Mouse (Mus musculus): ENCODE measurements around the gene A730049H05Rik.

The A730049H05Rik gene

GRCm38 (mm10) chr6:92816311-92816751 lies at the start of gene A730049H05Rik:
TSS of gene A730049H05Rik (plus strand) at chr6:92816478.
- no peak for DNase-seq (ENCODE audit: low read depth, low spot score)

DNA sequence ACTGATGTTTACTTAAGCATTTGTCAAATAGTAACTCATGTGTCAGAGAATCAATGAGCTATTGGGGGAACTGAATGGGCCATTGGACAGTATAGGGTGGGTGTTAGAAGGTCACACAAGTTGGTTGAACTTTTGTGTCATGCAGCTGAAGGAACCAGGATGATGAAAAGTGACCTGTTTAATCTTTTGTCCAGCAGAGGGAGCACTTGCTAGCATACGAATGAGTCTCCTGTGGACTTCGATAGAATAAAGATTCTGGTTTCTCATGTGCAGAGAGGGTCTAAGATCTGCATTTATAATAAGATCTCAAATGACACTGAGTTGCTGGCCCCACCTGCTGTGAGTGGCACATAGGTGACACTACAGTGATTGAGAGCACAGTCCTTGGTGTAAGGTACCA lies 39.9 kb upstream of the A730049H05Rik start:
- DNase-seq (ENCODE audit: low read depth, low spot score) = no peak

DNA sequence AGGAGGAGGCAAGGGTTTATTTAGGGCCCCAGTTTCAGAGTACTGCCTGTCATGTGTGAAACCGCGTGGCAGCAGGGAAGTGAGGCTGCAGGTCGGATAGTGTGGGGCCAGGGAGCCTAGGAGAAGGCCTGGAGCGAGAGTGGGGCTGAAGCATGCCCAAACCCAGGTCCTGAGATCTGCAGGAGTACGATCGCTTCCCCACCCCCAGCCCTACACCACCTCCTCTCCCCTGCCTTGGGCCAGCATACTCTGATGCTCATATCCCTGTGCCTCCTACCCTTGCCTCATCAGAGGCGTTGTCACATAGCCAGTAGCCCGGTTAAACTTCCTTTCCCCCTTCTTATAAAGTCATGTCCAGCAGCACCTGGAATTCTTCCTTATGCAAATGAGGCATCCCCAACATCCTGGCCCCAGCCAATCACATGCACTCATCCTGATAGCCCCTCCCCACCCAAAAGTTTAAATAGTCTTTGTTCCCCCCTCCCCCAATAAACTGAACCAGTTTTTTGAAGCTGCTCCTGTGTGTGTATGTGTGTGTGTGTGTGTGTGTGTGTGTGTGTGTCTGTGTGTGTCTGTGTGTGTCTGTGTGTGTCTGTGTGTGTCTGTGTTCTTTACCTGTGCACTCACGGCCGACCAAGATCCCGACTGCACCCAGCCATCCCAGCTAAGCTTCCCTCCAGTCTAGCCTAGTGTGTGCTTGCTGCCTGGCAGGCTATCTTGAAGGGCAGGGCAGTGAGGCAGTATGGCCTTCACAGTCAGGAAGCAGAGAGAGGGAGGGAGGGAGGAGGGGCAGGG lies 36.9 kb upstream of the A730049H05Rik start:
- no peak for DNase-seq (ENCODE audit: low read depth, low spot score)

DNA sequence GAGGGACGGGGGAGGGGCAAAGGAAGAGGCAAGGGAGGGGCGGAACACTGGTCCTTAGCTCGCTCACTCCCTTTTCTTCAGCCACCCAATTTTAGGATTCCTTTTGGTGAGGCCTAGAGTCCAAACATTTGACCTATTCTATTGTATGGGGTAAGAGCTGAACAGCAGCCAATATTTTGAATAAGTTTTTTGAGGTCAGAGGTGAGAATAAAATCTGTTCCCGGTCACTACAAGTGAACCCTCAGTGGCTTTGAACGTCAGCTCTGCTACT lies 36.4 kb upstream of the A730049H05Rik start:
- DNase-seq (ENCODE audit: low read depth, low spot score) = no peak

DNA sequence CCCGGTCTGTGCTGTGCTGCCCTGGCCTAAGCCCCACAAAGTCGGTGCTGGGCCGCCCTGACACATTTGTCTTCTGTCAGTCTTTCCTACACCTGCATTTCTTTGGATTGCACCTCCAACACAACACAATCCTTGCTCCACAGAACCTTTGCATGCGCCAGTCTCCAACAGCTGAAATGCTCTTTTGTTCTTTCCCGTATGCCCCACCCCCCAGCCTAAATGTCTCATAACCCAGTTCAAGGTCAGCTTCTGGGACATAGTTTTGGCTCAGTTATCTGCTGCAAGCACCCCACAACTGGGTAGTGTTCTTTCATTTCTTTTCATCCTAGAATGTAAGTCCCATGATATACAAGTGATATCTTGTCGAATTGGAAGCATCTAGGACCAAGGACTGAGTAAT lies 34.8 kb upstream of the A730049H05Rik start:
- no peak for DNase-seq (ENCODE audit: low read depth, low spot score)

DNA sequence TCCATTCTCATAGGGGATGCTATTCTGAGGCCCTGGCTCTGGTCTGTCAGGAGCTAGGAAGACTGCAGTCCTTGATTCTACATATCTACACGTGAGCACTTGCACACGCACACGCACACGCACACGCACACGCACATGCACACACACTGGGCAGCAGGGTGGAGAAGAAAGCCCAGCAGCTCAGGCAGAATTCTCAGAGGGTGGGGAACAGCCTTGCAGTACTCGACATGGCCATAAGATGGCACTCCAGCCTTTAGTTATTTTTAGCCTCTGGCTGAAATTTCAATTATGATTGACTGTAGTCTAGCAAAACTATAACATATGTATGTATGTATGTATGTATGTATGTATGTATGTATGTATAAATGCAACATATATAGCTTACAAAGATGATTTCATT lies 31.5 kb upstream of the A730049H05Rik start:
- DNase-seq (ENCODE audit: low read depth, low spot score) = no peak

GRCm38 (mm10) chr6:92786701-92787375 lies 29.4 kb upstream of the A730049H05Rik start:
- no peak for DNase-seq (ENCODE audit: low read depth, low spot score)

DNA sequence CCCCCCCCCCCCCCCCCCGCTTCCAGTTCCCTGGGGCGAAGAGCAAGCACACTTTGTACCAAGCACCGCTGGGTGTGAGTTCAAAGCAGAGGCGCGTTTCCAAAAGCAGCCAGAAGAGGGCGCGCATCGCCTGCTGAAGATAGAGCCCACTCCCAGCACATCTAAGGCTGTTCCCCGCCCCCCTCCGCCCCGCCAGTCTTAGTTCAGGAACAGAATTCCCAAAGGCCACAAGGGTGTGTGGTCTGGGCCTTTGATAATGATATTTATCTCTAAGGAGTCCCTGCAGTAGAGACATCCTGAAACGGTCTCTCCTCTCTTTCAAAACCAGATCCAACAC lies 28.9 kb upstream of the A730049H05Rik start:
- peak; percentile 52 for DNase-seq (ENCODE audit: low read depth, low spot score)

DNA sequence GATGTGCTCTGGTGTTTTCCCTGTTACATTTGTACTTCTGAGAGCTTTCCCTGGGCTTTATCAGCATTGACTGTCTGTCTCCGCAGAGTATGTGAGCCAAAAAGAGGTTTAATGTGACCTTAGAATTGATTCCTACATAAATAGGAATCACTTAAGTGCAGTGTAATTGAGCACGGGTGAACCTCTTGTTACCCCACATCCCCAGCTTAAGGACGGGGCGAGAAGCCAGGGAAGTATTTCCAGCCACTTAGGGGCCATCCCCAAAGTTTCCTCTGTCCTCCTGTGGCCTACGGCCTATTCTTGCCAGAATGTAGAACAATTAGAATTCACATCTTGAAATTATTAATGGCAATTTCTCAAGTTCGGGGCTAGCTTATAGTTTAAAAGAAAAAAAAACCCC lies 22.5 kb upstream of the A730049H05Rik start:
- no peak for DNase-seq (ENCODE audit: low read depth, low spot score)

- DNase-seq (ENCODE audit: low read depth, low spot score) = no peak
Measured at GRCm38 (mm10) chr6:92801462-92801861, 14.8 kb upstream of the A730049H05Rik start.

- DNase-seq (ENCODE audit: low read depth, low spot score) = no peak
Measured at GRCm38 (mm10) chr6:92802421-92802820, 13.9 kb upstream of the A730049H05Rik start.

GRCm38 (mm10) chr6:92803213-92803612 lies 13.1 kb upstream of the A730049H05Rik start:
- DNase-seq (ENCODE audit: low read depth, low spot score) = no peak

- DNase-seq (ENCODE audit: low read depth, low spot score) = no peak
Measured at GRCm38 (mm10) chr6:92804254-92804971, 11.9 kb upstream of the A730049H05Rik start.

DNA sequence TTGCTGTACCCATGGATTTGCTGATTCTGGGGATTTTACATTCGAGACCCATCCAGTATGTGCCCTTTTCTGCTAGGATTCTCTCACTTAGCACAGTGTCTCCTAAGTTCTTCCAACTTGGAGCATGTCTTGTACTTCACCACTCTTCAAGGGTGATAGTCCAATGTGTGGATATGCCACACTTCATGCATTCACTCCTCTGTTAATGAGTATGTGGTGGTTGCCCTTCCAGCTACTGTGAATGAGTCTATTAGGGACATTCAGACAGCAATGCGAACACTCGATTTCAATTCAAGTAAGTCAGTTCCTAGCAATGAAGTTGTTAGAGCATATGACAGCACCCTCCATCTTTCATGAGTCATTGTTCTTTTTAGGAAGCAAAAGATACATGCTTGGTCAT lies 6.5 kb upstream of the A730049H05Rik start:
- no peak for DNase-seq (ENCODE audit: low read depth, low spot score)

GRCm38 (mm10) chr6:92810628-92811027 lies 5.7 kb upstream of the A730049H05Rik start:
- DNase-seq (ENCODE audit: low read depth, low spot score) = no peak

- no peak for DNase-seq (ENCODE audit: low read depth, low spot score)
Measured at GRCm38 (mm10) chr6:92811566-92811965, 4.7 kb upstream of the A730049H05Rik start.

DNA sequence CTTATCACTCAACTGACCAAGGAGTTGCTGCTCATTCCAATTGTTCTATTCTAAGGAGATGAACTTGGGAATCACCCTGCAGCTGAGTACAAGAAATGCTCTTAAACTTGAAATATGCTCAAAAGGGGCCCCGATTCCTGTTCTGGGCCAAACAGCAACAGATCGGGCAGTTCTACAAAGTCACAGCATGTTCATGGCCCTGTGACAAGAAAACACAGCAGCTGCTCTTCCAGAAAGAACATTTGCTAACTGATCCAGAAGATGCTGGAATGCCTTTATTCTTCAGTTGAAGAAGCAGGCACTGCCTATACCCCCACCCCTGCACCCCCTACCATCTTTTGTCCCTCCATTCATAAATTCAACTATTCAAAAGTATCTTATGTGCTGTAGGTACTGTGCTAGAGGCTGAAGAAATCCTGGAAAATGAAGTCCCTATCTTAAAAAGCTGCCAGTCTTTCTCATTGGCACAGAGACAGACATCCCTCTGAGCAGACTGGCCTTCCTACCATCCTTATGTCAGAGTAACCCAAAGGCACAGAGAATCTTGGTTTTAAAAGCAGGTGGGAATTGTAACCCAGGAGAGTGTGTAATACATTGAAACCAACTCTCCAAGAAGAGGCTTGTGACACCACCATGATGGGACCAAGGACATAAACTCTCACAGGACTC lies 3.4 kb upstream of the A730049H05Rik start:
- DNase-seq (ENCODE audit: low read depth, low spot score) = no peak

GRCm38 (mm10) chr6:92817661-92818060 lies 1.4 kb downstream of the A730049H05Rik start:
- DNase-seq (ENCODE audit: low read depth, low spot score) = no peak

- no peak for DNase-seq (ENCODE audit: low read depth, low spot score)
Measured at GRCm38 (mm10) chr6:92821606-92822005, 5.3 kb downstream of the A730049H05Rik start.

- no peak for DNase-seq (ENCODE audit: low read depth, low spot score)
Measured at GRCm38 (mm10) chr6:92822006-92822405, 5.7 kb downstream of the A730049H05Rik start.

GRCm38 (mm10) chr6:92823991-92824390 lies 7.7 kb downstream of the A730049H05Rik start:
- no peak for DNase-seq (ENCODE audit: low read depth, low spot score)

GRCm38 (mm10) chr6:92826561-92826960 lies 10.3 kb downstream of the A730049H05Rik start:
- DNase-seq (ENCODE audit: low read depth, low spot score) = no peak
